Mouse (Mus musculus) testis, adult 2 months (tissue): ENCODE measurements around the gene Uchl1. TPM values are rescaled to one million over a fixed set of nuclear protein-coding genes. Genes with fewer than 3 reads are reported as not detected.
A peak's percentile ranks its signal among the peaks of the same experiment; 100 is the strongest.

ENCODE experiments used
- H3K27ac ChIP-seq: fragments of 200-500 bp; 2 replicates; pipeline ENCODE4 v1.5.1; 2012; ENCODE audit warnings: low read depth, low read length; ENCODE audit not compliant: control insufficient read depth, insufficient read depth
- H3K27me3 ChIP-seq: fragments of 200-500 bp; 2 replicates; pipeline ENCODE4 v1.6.1; 2012; ENCODE audit warnings: mild to moderate bottlenecking, low read length, moderate library complexity; ENCODE audit not compliant: control insufficient read depth, insufficient read depth
- H3K36me3 ChIP-seq: fragments of 200-500 bp; 2 replicates; pipeline ENCODE4 v1.6.1; 2012; ENCODE audit warnings: mild to moderate bottlenecking, low read length; ENCODE audit not compliant: control insufficient read depth, insufficient read depth
- H3K4me1 ChIP-seq: fragments of 200-500 bp; 2 replicates; pipeline ENCODE4 v1.6.1; 2012; ENCODE audit warnings: low read length; ENCODE audit not compliant: control insufficient read depth, insufficient read depth
- H3K4me3 ChIP-seq: fragments of 200-500 bp; 2 replicates; pipeline ENCODE4 v1.5.1; 2012; ENCODE audit warnings: low read depth, mild to moderate bottlenecking, low read length, moderate library complexity, mixed read lengths; ENCODE audit not compliant: control insufficient read depth
- CTCF ChIP-seq: fragments of 200-500 bp; IDR thresholded peaks from 2 replicates; pipeline ENCODE4 v1.5.1; 2012; ENCODE audit warnings: low read depth, mild to moderate bottlenecking, inconsistent platforms, low read length, moderate library complexity; ENCODE audit not compliant: control insufficient read depth, insufficient read depth, insufficient replicate concordance
- POLR2A ChIP-seq: fragments of 200-500 bp; IDR thresholded peaks from 2 replicates; pipeline ENCODE4 v1.6.1; 2012; ENCODE audit warnings: low read depth, mild to moderate bottlenecking, inconsistent platforms, low read length, moderate library complexity; ENCODE audit not compliant: control insufficient read depth
- polyA plus RNA-seq: library from polyadenylated mRNA; depleted of rRNA; stranded (reverse); fragments of >200 nt; gene quantifications from 2 replicates; pipeline ENCODE4 v1.2.3, GENCODE M21; 2012

Gene Uchl1
- polyA plus RNA-seq, 1 experiment = 98.7 TPM

GRCm38 (mm10) chr5:66689796-66690195 lies 13.9 kb downstream of the Uchl1 start:
- Histone ChIP-seq H3K27ac (no peak overlapping the region), H3K4me1 (no peaks in the 10 kb centered on the region), H3K4me3 (peak overlapping the region; percentile 75), H3K36me3 (no peaks in the 10 kb centered on the region), H3K27me3 (no peaks in the 10 kb centered on the region)
- TF ChIP-seq POLR2A (0 out of 2 replicates have a peak, but pooled peaks have one; percentile 13), CTCF (no peak)

GRCm38 (mm10) chr5:66693231-66693630 lies 17.3 kb downstream of the Uchl1 start:
- Histone ChIP-seq H3K27ac (no peak overlapping the region), H3K27me3 (no peaks in the 10 kb centered on the region), H3K4me1 (no peaks in the 10 kb centered on the region), H3K4me3 (no peak overlapping the region), H3K36me3 (no peaks in the 10 kb centered on the region)
- TF ChIP-seq POLR2A (no peak), CTCF (no peak)

GRCm38 (mm10) chr5:66697119-66697518 lies 21.2 kb downstream of the Uchl1 start:
- Histone ChIP-seq H3K36me3 (no peaks in the 10 kb centered on the region), H3K4me1 (no peaks in the 10 kb centered on the region), H3K27me3 (no peaks in the 10 kb centered on the region), H3K27ac (no peak overlapping the region), H3K4me3 (no peak overlapping the region)
- TF ChIP-seq POLR2A = no peak
- TF ChIP-seq CTCF = peak; percentile 22; the same call in 1 of the 2 replicates

- no peaks in the 10 kb centered on the region for H3K27me3 ChIP-seq
- TF ChIP-seq CTCF (no peak), POLR2A (no peak)
- no peak overlapping the region for H3K27ac ChIP-seq
- no peaks in the 10 kb centered on the region for H3K36me3 ChIP-seq
- no peaks in the 10 kb centered on the region for H3K4me1 ChIP-seq
- no peak overlapping the region for H3K4me3 ChIP-seq
Observed at GRCm38 (mm10) chr5:66699911-66700310, 24.0 kb downstream of the Uchl1 start.

GRCm38 (mm10) chr5:66701951-66702350 lies 26.1 kb downstream of the Uchl1 start:
- Histone ChIP-seq H3K4me1 (no peaks in the 10 kb centered on the region), H3K4me3 (no peak overlapping the region), H3K36me3 (no peaks in the 10 kb centered on the region), H3K27me3 (no peaks in the 10 kb centered on the region), H3K27ac (no peak overlapping the region)
- no peak for TF ChIP-seq POLR2A

GRCm38 (mm10) chr5:66703317-66704004 lies 27.6 kb downstream of the Uchl1 start:
- H3K4me3 ChIP-seq = no peak overlapping the region
- TF ChIP-seq POLR2A = no peak
- no peak for TF ChIP-seq CTCF

GRCm38 (mm10) chr5:66707859-66708258 lies 32.0 kb downstream of the Uchl1 start:
- H3K27ac ChIP-seq = no peak overlapping the region
- no peaks in the 10 kb centered on the region for H3K4me1 ChIP-seq
- no peak overlapping the region for H3K4me3 ChIP-seq
- H3K36me3 ChIP-seq = no peaks in the 10 kb centered on the region
- TF ChIP-seq POLR2A (no peak), CTCF (no peak)
- H3K27me3 ChIP-seq = no peaks in the 10 kb centered on the region

More at GRCm38 (mm10) chr5:66703317-66704004, 27.6 kb downstream of the Uchl1 start:
- Histone ChIP-seq H3K36me3 (no peaks in the 10 kb centered on the region), H3K4me1 (no peaks in the 10 kb centered on the region), H3K27me3 (no peaks in the 10 kb centered on the region), H3K27ac (no peak overlapping the region)
